ENCODE assay signal across 30 mouse cellular contexts in genomic region chr7:3135606-3136005, GRCm38 (mm10). TPM values are rescaled to one million over a fixed set of nuclear protein-coding genes. Genes with fewer than 3 reads are reported as not detected.
"Had no signal": no experiment of that assay in that cellular context is flagged by ENCODE, and none has a peak within 500 bp of the region (broad histone marks: within the 10 kb centered on the region; RNA-seq: fewer than 3 reads in every experiment).

No protein-coding gene starts in this region.

- DNase-seq: kidney, postnatal 14 days; kidney, postnatal 4 days; layer of hippocampus, adult 9-11 months; liver; lung, adult 18-20 months; lung, postnatal 14 days; lung, postnatal 4 days; midbrain, embryonic 14.5 days; retina, postnatal 1 day; right cerebral cortex, postnatal 25 days; spleen, adult 18-20 months; thymus, postnatal 25 days had no signal

- H3K4me3 ChIP-seq: layer of hippocampus, adult 2 months; limb, embryonic 10.5 days; limb, embryonic 13.5 days; liver, embryonic 12.5 days; liver, embryonic 15.5 days; neural tube, embryonic 12.5 days; neural tube, embryonic 15.5 days; stomach, embryonic 15.5 days had no signal

- H3K36me3 ChIP-seq: limb, embryonic 10.5 days; limb, embryonic 13.5 days; liver, embryonic 12.5 days; liver, embryonic 15.5 days; neural tube, embryonic 12.5 days; neural tube, embryonic 15.5 days; stomach, embryonic 15.5 days had no signal

- H3K4me2 ChIP-seq: limb, embryonic 13.5 days; liver, embryonic 12.5 days; liver, embryonic 15.5 days; midbrain, embryonic 11.5 days; neural tube, embryonic 12.5 days; neural tube, embryonic 15.5 days; stomach, embryonic 15.5 days had no signal

- ATAC-seq: liver, embryonic 12.5 days had no signal

- H3K9ac ChIP-seq: limb, embryonic 13.5 days; liver, embryonic 12.5 days; liver, embryonic 15.5 days; neural tube, embryonic 12.5 days; neural tube, embryonic 15.5 days; stomach, embryonic 15.5 days had no signal

- H3K4me1 ChIP-seq: limb, embryonic 10.5 days; limb, embryonic 13.5 days; liver, embryonic 12.5 days; liver, embryonic 15.5 days; neural tube, embryonic 12.5 days; neural tube, embryonic 15.5 days; stomach, embryonic 15.5 days had no signal

- H3K27ac ChIP-seq: layer of hippocampus, adult 2 months; limb, embryonic 10.5 days; limb, embryonic 13.5 days; liver, embryonic 12.5 days; liver, embryonic 15.5 days; neural tube, embryonic 12.5 days; neural tube, embryonic 15.5 days; stomach, embryonic 15.5 days had no signal

- H3K9me3 ChIP-seq: liver, embryonic 12.5 days; liver, embryonic 15.5 days; stomach, embryonic 15.5 days had no signal

- H3K27me3 ChIP-seq: limb, embryonic 13.5 days; liver, embryonic 12.5 days; liver, embryonic 15.5 days; neural tube, embryonic 12.5 days; neural tube, embryonic 15.5 days; stomach, embryonic 15.5 days had no signal

RNA-seq across cellular contexts. Expression of gene AU018091, which starts 33.4 kb away (rescaled TPM):
- total RNA-seq: layer of hippocampus, adult 2 months; layer of hippocampus, postnatal 25 days; left cerebral cortex, adult 18-20 months; left cerebral cortex, postnatal 25 days; megakaryocyte progenitor cell, adult 5-6 weeks; megakaryocyte-erythroid progenitor cell, adult 5-6 weeks; midbrain, postnatal 0 days had no signal
- polyA plus RNA-seq: kidney, embryonic 16.5 days; liver, embryonic 12.5 days; liver, embryonic 15.5 days; lung, embryonic 16.5 days; midbrain, embryonic 14.5 days; midbrain, postnatal 0 days; neural tube, embryonic 15.5 days; thymus, postnatal 0 days had no signal
